Mouse (Mus musculus) intestine, embryonic 15.5 days (tissue): ENCODE results near the gene Pemt. TPM values are rescaled to one million over a fixed set of nuclear protein-coding genes. Genes with fewer than 3 reads are reported as not detected.

ENCODE experiments used
- ATAC-seq: fragments of 200-750 bp; cut with Nextera tagmentation; 2 replicates; pipeline ENCODE4 v1.8.0; 2017; ENCODE audit warnings: moderate TSS enrichment, moderate library complexity
- H3K27ac ChIP-seq: fragments of 300-500 bp; sonication (generic); 2 replicates; pipeline ENCODE4 v1.5.1; 2015; ENCODE audit warnings: mild to moderate bottlenecking, inconsistent platforms
- H3K27me3 ChIP-seq: fragments of 300-500 bp; sonication (generic); replicated peaks from 2 replicates; pipeline ENCODE4 v1.6.1; 2015; ENCODE audit warnings: inconsistent platforms
- H3K36me3 ChIP-seq: fragments of 300-500 bp; sonication (generic); 2 replicates; pipeline ENCODE4 v1.6.1; 2015; ENCODE audit warnings: inconsistent platforms
- H3K4me1 ChIP-seq: fragments of 300-500 bp; sonication (generic); replicated peaks from 2 replicates; pipeline ENCODE4 v1.6.1; 2015; ENCODE audit warnings: inconsistent platforms
- H3K4me2 ChIP-seq: fragments of 300-500 bp; sonication (generic); replicated peaks from 2 replicates; pipeline ENCODE4 v1.6.1; 2015; ENCODE audit warnings: mild to moderate bottlenecking, inconsistent platforms
- H3K4me3 ChIP-seq: fragments of 300-500 bp; sonication (generic); replicated peaks from 2 replicates; pipeline ENCODE4 v1.5.1; 2015; ENCODE audit warnings: inconsistent platforms
- H3K9ac ChIP-seq: fragments of 300-500 bp; sonication (generic); 2 replicates; pipeline ENCODE4 v1.6.1; 2015; ENCODE audit warnings: inconsistent platforms
- H3K9me3 ChIP-seq: fragments of 300-500 bp; sonication (generic); 2 replicates; pipeline ENCODE4 v1.6.1; 2016; ENCODE audit warnings: inconsistent platforms
- WGBS: fragments of 180-500 bp; shearing (Covaris S2); methylation state at CpG from one replicate; pipeline ENCODE4 v1.1.7; 2015; 5-methylcytosine and 5-hydroxymethylcytosine counted together
- polyA plus RNA-seq: library from polyadenylated mRNA; unstranded; fragments of >200 nt; fragmentation: Nextera tagmentation; extraction: Ambion mirVana; gene quantifications from 2 replicates; pipeline ENCODE4 v1.2.1, GENCODE M21; 2015

The Pemt gene
- polyA plus RNA-seq, 1 experiment from 2014 or later = 8.2 TPM

DNA sequence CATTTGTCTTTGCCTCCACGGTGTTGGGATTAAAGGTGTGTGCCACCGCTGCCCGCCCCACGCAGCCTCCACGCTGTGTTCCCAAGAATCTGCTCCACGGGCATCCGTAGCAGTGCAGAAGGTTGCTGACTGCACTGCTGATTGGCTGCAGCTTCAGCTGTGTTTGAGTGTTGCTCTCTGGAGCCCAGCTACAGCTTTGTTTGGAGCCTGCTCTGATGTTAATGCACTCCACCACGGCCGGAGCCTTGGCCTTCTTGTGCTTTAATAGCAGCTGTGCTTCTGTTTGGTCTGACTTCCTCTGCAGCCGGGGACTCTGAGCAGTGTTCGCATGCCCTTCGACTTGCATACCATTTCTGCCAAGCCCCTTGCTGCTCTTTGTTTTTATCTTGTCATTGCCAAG is 112.3 kb downstream of the Pemt start:
- H3K4me2 ChIP-seq = no peak overlapping the region
- H3K9me3 ChIP-seq = no peaks in the 10 kb centered on the region
- no peaks in the 10 kb centered on the region for H3K36me3 ChIP-seq
- H3K27ac ChIP-seq = 0 out of 2 replicates have a peak overlapping the region, but pooled peaks have one; percentile 27
- H3K9ac ChIP-seq = no peak overlapping the region
- H3K27me3 ChIP-seq = no peaks in the 10 kb centered on the region
- ATAC-seq = no peak
- H3K4me3 ChIP-seq = no peak overlapping the region
- peaks cover 29% of the 10 kb centered on the region for H3K4me1 ChIP-seq
- 32% methylated on average over 12 of the region's 12 CpGs for WGBS

DNA sequence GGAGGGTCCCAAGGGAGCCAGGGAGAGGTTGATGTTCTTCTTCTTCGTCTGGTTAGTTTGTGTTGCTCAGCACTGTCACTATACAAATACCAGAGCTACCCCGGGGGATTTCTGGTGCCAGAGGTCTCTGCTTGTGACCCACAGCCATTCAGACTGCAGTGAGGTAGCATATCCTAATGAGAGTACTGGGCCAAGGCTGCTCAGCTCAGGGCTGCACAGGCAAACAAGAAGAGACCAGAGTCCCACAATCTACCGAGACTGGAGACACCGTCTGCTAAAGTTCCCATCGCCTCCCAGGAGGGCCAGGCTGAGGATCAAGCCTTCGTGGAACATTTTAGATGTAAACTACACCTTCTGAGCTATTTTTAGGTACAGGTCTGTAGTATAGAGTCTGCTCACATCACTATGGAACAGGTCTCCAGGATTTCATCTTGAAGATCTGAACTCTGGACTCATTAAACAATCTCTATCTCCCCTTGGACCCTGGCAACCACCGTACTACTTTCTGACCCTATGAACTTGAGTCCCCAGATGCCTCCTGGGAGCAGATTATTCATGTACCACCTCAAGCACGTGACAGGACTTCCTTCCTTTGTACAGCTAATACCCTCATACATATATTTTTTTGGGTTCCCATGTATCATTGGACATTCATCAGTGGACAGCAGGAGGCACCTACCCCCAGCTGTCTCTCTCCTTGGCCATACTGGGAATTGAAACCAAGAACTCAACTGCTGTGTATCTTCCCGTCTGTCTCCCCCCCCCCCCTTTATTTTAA is 113.5 kb downstream of the Pemt start:
- 40% methylated on average over 9 of the region's 9 CpGs for WGBS
- 0 out of 2 replicates have a peak overlapping the region, but pooled peaks have one; percentile 17 for H3K27ac ChIP-seq
- H3K27me3 ChIP-seq = no peaks in the 10 kb centered on the region
- H3K4me2 ChIP-seq = no peak overlapping the region
- H3K9me3 ChIP-seq = no peaks in the 10 kb centered on the region
- no peak overlapping the region for H3K4me3 ChIP-seq
- H3K9ac ChIP-seq = no peak overlapping the region
- peaks cover 29% of the 10 kb centered on the region for H3K4me1 ChIP-seq
- H3K36me3 ChIP-seq = no peaks in the 10 kb centered on the region
- peak; percentile 81 for ATAC-seq

DNA sequence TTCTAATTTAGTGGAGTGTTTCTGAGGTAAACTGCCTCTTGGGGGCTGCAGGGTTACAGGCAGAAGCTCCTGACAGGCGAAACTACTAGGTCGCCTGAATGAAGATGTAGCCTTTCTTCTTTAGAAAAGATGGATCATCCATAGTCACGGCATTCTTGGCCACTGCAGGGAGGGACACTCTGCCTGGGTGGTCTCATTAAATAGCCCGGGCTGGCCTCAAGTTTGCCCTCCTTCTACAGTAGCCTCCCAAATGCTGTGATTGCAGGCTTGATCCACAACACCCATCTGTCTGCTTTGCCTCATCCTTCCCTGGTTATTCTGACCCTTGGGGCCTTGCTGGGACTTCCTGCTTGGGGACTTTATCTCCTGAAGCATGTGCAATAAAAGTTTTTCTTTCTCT is 116.3 kb downstream of the Pemt start:
- Histone ChIP-seq H3K27me3 (no peaks in the 10 kb centered on the region), H3K4me3 (no peak overlapping the region), H3K9ac (no peak overlapping the region), H3K4me1 (peaks cover 29% of the 10 kb centered on the region), H3K36me3 (no peaks in the 10 kb centered on the region), H3K27ac (no peak overlapping the region), H3K4me2 (no peak overlapping the region), H3K9me3 (no peaks in the 10 kb centered on the region)
- peak; percentile 24 for ATAC-seq
- WGBS = 41% methylated on average over 4 of the region's 4 CpGs

DNA sequence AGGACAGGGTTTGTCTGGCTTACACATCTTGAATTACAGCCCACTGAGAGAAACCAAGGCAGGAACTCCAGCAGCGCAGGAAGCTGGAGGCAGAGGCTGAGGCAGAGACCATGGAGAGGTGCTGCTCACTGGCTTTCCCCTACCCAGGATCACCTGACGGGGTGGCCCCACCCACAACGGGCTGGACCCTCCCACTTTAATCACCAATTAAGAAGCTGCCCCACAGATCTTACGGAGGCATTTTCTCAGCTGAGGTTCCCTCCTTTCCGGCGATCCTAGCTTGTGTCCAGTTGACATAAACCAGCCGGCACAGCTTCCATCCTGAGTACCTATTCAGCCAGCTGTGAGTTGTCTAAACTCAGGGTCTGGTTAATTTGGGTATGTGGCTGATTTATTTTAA is 125.0 kb downstream of the Pemt start:
- H3K27me3 ChIP-seq = no peaks in the 10 kb centered on the region
- no peaks in the 10 kb centered on the region for H3K36me3 ChIP-seq
- peaks cover 3% of the 10 kb centered on the region; the same call in 1 of the 2 replicates for H3K4me1 ChIP-seq
- no peaks in the 10 kb centered on the region for H3K9me3 ChIP-seq
- ATAC-seq = peak; percentile 84
- H3K27ac ChIP-seq = peak overlapping the region; percentile 18; the same call in 1 of the 2 replicates
- H3K9ac ChIP-seq = no peak overlapping the region
- H3K4me3 ChIP-seq = no peak overlapping the region; the same call in 1 of the 2 replicates
- WGBS = 13% methylated on average over 7 of the region's 7 CpGs
- H3K4me2 ChIP-seq = peak overlapping the region; percentile 40

Other genes starting within 250 kb of the Pemt start
- gene Flcn, start 236.5 kb downstream of the Pemt start, polyA plus RNA-seq = 35.9 and 39.2 TPM in 2 replicates
- gene Nt5m, start 207.0 kb downstream of the Pemt start, polyA plus RNA-seq = 32.7 and 34.4 TPM in 2 replicates
- gene Cops3, start 206.7 kb downstream of the Pemt start, polyA plus RNA-seq = 192 and 193 TPM in 2 replicates
- gene Med9, start 98.3 kb downstream of the Pemt start, polyA plus RNA-seq = 34.5 and 35.6 TPM in 2 replicates
- gene Rasd1, start 81.5 kb downstream of the Pemt start, polyA plus RNA-seq = 2.1 and 2.6 TPM in 2 replicates
- 18.2 and 18.5 TPM in 2 replicates for gene Rai1, start 58.5 kb upstream of the Pemt start, polyA plus RNA-seq
- gene Srebf1, start 176.1 kb upstream of the Pemt start, polyA plus RNA-seq = 89.5 and 108 TPM in 2 replicates